Mouse (Mus musculus) lung, postnatal 36 days (tissue): ENCODE data around the gene Sc5d.

Experiments used
- DNase-seq: peaks from one replicate; pipeline ENCODE4 v3.0.0; 2022; ENCODE audit warnings: mixed read lengths

Sc5d gene

DNA sequence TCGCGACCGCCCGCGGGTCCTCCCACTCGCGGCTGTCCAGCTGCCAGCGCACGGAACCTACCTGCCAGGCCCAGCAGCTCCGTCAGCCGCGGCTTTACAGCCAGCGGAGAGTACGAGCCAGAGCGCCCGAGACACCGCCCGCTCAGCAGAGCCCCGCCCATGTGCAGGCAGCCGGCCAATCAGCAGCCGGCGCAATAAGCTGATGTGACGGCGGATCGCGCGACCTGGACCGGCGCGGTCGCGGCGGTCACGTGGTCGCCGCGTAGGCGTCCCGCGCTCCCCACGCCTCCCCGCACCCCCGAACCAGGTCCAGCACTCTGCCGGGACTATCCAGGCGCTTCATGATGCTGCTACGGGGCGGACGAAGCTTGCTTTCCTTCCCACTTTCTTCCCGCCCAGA, at the start of gene Sc5d:
Gene Sc5d (minus strand): TSS at position 112 of the 400 bp plus-strand sequence.
- DNase-seq: peak; percentile 97

DNA sequence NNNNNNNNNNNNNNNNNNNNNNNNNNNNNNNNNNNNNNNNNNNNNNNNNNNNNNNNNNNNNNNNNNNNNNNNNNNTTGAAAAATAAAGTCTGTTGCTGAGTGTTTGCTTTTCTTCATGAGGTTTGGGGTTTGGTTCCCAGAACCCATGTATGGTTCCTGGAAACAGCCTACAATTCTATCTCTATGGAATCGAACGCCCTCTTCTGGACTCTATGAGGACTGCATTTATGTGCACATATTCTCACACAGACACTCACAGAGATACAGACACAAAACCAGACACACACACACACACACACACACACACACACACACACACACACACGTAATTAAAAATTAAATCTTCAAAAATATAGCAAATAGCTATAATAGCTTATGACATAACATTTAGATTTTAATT, 47.3 kb upstream of the Sc5d start:
- no peak for DNase-seq

DNA sequence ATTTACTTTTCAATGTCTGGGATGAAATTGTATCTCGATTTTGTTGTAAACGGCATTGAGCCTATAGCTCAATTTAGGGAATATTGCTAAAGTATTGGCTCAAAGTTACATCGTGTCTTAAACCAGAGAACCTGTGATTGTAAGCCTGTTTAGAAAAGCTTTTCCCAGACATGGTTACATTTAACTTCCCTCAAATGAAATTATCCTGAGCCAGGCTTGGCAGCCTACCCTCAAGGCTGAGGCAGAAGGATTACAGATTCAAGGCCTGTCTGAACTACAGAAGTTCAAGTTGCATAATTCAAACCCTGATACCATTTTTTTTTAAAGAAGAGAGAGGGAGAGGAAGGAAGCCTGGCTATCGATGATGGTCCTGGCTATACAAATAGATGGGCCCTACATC, 39.8 kb upstream of the Sc5d start:
- DNase-seq: no peak

DNA sequence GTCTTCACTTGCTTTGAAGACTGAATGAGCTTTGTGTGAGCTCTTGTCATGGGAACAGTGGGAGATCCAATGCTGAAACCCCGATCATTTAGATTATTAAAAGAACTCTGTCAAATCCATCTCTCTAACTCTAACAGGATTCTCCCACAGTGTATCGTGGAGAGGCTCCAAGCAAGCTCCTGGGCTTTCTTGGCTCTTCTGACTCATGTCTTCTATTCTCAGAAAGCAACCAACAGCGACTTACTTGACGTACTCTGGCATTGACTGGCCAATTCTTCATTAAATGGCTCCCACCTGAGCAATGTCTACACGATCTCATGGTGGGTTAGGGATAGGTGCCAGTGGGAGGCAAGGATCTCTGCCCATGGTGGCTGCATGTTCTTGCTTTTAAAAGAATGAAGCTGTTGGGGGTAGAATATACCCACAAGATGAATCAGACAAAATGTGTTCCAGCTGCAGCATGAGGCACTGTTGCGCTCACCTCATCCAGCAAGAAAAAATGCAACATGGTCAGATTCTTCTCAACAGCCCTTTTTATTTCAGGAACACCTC, 37.1 kb upstream of the Sc5d start:
- DNase-seq: no peak

DNA sequence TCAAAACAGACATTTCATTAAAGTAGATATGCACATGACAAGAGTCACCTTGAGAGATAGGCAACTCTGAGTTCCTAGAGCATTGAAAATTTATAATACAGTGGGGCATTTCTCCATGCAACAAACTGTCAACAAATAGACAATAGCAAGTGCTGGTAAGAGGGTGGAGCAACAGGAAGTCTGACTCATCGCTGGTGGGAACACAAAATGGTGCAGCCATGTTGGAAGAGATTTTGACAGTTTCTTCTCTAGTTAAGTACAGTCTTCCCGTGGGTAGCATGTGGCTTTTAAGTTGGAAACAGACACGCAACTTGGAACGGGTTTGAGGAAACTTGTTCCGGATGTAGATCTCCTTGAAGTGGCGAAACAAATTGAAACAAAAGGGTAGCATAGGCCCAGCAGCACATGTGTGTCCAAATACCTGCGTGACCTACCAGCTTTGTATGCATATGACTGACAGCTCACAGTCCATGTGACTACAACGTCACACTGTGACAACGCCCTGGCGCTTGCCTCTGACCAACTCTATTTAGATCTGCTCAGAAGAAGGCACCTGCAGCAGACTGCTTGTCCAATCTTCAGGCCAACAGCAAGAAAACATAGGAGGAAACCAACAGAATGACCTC, 32.4 kb upstream of the Sc5d start:
- DNase-seq: no peak

DNA sequence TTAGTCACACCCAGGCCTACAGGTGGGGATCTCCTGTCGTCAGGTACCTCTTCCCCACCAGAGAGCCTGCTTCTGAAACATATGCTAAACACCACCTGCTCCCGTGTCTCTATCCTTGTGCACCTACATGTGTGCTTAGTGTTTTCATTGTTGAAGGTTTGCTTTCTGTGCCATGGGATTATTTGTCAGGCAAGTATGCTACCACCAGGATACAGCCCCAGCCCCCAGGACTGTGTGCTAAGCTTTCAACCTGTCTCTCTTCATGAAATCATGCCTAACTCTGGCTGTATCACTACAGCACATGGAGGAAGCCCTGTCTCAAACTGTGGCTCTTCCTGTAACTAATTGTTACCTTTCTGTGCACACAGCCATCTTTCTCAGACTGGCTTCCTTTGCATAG, 30.1 kb upstream of the Sc5d start:
- DNase-seq: no peak

DNA sequence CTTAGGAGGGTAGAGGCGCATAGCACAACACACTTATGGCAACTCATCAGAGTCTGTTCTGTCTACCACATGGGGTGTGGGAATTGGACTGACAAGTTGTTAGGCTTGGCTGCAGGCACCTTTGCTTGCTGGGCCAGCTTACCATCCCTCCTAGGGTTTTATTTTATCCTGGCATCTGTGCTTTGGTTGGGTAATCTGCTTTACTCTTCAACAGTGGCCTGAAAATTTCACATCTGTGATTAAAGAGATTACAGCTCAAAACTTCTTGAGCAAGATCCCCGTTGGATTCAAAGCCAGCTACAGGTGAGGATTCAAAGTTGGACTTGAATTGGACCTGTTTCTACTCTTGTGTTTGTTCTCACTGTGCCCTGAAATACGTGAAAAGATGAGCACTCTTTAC, 29.5 kb upstream of the Sc5d start:
- no peak for DNase-seq

DNA sequence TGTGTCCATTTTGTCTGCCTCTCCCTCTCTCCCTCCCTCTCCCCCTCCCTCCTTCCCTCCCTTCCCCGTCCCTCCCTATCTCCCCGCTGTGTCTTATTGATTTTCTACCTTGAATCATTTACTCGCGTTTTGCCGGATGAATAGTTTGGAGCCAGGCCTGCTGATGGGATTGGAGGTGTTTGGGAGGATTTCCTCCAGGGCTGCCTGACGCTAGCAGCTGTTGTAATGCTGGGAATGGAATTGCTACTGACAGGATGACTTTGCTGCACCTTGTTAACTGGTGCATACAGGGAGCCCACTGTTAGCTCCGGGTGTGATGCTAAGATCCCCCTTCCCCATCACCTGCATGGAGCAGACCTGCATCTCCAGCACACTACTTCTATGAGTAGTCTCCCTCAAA, 29.0 kb upstream of the Sc5d start:
- no peak for DNase-seq

DNA sequence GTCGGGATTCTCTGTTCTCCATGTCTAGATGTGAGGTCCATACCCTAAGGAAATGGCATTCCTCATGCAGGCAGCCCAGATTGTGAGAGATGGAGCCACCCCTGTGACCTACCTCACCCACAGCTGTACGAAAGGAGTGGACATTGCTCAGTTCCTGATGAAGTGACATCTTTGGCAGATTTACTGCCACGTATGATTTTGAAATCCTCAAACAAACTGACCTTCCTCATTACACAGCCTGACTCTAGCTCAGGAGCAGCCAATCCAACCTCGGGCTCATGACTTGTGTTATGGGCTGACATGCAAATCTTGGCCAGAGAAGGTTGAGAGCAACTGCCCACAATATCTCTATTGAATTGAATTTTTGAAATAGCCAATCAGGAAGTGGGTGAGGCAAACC, 15.6 kb upstream of the Sc5d start:
- peak; percentile 38 for DNase-seq

DNA sequence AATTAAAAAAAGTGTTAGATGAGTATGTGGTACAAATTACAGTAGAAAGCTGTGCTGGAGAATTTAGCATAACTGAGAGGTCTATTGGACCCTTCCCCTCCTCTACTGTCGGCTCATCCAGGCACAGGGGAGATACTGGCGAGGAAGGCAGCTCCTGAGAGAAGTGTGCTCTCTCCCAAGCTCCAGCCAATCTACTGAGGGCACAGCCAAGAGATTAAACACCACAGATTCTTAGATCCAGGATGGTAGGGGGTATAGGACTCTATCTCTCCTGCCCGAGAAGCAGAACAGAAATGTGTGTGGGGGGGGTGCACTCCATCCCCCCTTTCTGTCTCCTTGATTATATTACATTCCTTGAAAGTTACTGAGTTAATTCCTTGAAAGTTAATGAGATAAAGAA, 14.0 kb upstream of the Sc5d start:
- no peak for DNase-seq

DNA sequence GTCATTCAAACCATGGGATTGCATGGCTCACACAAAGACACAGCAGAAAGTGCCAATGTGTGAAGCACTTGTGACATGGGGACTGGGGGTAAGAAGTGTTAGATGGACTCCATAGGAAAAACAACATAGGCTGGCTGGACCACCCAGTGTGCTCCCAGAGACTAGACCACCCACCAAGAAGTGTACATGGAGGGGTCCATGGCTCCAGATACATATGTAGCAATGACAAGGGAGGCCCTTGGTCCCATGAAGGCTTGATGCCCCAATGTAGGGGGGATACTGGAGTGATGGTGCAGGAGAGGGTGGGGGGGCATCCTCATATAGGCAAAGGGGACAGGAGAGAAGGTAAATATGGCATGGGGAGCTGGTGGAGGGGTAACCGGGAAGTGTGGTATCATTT, 13.6 kb upstream of the Sc5d start:
- no peak for DNase-seq

DNA sequence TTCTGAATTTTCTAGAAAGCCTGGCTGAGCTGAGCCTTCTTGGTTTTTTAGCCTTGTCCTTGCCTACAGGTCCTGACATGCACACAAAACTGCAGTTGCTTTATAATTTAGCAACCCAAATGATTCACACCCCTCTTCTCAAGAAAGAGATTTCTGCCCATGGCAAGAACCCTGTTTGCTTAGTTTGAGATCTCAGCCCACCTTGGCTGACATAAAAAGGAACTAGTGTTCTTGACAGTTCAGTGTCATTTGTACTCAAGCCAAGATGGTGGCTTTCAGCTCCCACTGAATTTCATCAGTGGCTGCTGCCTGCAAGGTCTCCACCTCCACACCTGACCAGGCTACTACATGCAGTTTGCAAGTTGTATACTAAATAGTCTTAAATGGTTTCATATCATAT, 13.1 kb upstream of the Sc5d start:
- DNase-seq: no peak

DNA sequence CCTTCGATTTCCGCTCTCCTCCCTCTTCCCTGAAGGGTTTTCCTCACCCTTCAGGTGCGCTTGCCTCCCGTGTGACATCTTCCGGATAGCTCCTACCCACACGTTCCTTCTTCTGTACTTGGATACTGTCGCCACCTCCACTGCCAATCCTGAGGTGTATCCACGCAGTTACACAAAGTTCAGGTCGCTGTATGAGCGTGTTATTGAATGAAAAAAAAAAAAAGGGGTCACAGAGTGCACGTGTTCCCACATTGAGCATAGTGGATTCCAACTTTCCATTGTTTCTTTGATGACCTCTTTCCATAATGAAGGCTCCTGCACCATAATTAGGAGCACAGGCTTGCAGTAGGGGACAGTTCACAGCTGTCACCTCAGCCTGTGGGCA, 11.7 kb upstream of the Sc5d start:
- no peak for DNase-seq

DNA sequence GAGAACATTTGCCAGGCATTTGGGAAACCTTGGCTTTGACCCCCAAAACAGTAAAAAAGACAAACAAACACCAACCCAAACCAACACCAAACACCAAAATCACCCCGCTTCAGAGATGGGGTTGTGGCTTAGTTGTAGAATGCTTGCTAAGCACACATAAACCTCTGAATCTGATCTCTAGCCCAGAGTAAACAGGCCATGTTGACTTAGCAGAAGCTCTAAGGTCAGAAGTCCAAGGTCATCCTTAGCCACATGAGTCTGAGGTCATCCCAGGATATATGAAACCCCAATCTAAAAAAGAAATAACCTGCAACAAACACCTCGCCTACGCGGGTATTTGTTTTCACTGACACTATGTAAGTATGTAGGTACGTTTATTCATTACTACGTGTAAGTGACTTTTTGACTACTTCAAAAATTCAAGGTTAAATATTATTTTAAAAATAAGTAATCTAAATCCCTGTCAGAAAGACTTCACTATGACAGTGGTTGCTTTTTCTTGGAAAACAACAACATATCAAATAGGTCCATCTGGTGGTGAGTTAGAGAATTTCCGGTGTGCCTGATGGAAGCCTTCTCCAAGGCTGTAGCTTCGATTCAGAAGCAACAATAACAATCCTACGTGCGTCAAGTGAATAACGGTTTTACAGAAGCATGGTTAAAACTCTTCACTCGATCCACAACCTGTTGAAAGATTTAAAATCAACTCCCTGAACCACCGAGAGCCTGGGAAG, 11.1 kb upstream of the Sc5d start:
- peak; percentile 49 for DNase-seq

DNA sequence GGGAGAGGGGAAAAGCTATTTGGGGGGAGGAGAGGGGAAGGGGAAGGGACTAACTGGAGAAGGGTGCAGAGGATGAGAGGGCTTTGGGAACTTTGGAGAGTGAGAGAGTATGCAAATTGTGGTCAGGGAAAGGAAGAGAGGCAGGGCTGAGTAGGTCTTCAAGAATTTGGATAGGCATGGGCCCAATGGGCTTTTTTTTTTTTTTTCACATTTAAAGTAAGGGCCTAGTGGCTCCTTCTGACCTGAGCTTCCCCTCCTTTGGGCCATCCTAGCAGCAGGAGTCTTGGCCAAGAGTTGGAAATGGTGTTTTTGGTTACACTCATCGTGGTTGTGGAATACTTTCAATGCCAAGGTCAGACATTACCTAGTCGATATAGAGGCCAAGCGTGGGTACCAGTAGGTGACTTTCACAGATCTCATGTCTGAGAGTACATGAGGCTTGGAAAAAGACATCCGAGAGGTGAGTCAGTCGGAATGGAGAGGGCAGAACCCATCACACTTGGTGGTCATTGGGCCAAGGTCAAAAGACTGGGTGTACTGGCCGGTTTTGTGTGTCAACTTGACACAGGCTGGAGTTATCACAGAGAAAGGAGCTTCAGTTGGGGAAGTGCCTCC, 9.7 kb upstream of the Sc5d start:
- no peak for DNase-seq

DNA sequence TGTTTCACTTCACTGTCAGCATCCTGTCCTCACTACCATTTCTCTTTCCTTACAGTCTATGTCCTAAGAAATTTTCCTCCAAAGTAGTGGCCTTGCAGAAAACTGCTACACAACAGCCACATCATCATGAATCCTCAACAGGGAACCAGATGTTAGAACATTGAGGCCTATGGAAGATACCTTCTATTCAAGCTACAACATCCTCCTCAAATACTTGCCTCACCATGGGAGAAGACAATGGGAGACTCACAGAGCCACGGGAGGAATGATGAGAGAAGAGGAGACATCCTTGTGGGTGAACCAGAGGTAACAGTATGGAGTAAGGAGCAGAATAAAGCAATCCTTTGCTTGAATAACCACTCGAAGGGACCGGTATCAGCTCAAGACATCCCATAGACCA, 9.1 kb upstream of the Sc5d start:
- DNase-seq: no peak

DNA sequence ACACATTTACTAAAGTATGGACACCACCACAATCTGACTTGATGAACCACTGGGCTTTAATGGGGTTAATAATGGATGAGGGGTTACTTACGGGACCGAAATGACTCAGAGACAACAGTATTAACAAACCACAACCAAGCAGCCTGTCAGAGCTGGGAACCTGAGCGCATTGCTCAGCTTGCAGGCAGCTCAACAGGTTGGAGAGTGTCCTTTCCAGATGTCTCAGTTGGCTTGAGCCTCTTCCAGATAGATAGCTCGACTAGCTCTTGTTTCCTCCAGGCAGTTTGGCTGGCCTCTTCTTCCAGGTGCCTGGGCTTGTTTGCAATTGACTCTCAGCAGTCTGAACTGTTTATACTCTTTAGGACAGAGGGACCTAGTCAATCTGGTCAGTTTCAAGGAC, 8.6 kb upstream of the Sc5d start:
- no peak for DNase-seq

DNA sequence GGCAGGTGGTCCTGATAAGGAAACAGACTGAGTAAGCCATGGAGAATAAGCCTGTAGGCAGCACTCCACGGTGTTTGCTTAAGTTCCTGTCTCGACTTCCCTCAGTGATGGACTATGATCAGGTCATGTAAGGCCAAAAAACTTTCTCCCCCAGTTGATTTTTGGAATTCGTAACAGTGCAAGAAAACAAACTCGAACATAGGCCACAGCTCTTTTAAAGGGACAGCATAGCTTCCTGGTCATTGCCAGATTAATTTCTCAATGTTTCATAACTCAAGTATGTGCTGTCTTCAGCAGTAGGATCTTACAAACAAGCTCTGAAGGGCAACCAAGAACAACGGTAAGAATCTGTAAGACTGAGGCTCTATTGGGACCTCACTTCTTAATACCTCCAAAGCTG, 7.4 kb upstream of the Sc5d start:
- DNase-seq: no peak

DNA sequence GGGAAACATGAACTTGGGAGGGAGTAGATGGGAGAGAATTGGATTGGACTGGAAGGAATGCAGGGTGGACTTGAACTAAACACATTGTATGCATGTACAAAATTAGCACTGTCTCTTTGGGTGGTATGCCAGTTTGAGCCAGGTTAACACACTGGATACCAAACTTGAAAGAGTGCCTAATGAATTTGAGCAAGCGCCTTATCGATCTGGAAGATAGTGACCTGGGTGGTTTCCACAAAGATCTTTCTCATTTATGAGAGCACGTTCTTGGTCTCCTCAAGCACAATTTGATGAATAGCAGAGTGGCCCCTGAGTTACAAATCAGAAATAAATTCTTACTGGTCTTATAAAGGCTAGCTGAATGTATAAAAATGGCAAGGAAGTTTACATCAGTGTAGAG, 6.6 kb upstream of the Sc5d start:
- DNase-seq: no peak

DNA sequence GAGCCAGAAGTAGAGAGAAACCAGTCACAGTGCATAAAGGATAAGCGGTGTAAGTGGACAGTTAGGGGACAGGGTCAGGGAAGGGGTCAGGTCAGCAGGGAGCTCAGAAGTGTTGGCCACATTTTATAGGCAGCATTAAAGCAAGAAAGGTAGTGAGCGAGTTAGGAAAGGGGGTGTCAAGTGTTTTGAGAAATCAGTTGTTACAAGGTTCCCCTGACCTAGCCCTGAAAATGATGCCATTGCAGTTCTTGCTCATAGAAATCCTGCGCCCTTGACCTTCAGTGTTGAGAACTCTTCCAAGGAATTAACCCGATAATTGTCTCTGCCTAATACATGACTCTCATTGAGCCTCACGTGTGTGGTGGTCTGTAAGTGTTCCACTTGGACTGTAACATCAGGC, 6.0 kb upstream of the Sc5d start:
- DNase-seq: no peak

DNA sequence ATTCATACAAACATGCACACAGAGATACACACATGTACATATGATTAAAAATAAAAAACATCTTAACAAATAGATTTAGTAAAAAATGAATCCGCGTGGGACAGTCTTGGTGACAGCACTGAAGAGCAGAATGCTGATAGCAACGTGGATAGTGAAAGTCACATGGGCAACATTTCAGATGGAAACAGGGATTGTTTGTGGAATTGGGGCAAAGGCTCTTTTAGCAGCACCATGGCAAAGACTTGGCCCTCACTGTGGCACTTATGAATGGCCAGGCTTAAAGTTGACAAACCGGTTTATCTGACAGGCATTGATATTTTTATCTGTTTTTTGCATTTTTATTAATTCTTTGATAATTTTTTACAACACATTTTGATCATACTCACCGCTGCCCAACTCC, 4.3 kb upstream of the Sc5d start:
- DNase-seq: no peak

DNA sequence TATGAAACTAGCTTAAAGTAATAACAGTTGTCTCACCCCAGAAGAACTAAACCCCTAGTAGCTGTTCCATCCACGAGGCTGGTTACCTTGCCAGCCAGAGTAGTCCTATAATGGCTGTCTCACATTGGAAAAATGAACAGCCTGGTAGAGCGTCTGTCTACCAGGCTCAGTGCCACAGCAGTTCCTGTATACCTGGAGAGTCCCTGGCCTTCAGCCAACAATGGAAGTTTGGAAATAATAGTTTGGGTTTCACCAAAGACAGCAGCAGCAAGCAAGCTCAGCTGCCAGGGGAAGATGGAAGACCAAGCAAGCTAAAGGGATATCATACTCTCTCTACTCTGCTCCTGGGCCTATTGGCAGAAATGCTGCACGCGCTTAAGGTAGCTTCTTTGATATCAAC, 1.3 kb upstream of the Sc5d start:
- peak; percentile 28 for DNase-seq

DNA sequence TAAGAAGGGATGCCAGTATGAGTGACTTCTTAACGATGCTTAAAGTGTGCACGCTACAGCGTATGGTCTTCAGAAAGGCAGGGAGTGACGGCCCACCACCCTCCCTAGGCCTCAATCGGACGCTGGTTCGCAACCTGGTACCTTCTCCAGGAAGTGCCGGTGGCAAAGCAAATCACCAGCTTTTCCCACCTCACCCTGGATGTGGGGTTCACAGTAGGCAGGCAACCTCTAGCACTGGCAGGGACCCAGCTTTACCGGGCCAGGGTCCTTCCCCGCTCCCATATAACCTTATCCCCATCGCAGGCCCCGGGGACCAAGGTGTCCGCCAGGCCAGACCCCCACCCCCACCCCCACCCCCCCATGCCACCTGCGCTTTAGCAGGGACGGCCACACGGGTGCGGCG, 346 bp downstream of the Sc5d start:
- no peak for DNase-seq

DNA sequence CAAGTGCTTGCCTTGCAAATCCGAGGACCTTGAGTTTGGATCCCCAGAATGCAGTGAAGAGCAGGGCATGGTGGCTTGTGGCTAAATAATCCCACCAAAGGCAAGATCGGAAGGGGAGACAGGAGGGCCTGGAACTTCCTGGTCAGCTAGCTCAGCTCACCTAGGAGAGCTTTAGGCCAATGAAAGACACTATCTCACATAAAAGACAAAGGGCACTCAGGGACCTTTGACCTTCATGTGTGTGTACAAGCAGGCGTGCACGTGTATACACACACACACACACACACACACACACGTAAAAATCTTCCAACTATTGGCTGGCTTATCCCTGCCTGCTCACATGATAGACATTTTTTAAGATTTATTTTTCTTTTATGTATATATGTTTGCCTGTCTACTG, 3.6 kb downstream of the Sc5d start:
- DNase-seq: no peak
